ENCODE assay signal across 8 mouse cellular contexts in the genomic region with DNA sequence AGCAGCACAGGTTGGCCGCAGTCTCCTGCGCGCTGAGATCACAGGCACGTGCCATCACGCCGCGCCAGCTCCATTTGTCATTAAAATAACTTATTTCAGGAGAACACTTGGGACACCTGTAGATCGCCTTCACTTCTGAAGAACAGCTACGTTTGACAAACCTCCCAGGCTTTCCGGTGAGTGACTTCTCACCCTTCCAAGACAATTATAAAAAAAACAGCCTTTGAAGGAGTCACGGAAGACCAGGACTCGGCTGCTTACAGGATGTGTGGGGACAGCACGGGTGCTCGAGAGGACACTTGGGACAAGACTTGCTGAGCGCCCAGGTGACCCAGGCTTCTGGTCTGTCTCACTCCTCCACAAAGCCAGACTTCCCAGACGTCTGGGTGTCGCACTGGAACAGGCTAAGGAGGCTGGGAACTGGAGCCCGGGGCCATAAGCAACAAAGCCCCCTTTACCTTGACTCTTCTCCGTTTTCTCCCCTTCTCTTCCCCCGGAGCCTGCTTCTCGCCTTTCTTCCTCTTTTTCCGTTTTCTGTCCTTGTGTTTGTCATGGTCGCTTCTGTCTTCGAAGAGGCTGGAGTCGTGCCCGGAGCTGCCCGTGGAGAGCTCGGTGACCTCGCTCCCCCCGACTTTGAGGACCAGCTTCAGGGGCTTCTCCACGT. TPM values are rescaled to one million over a fixed set of nuclear protein-coding genes. Genes with fewer than 3 reads are reported as not detected.
DNase-seq lines count a peak whose midpoint lies in the region; ATAC-seq and TF ChIP-seq lines count a peak whose summit lies in the region.

No protein-coding gene starts in this region.

- H3K4me3 ChIP-seq in heart, embryonic 10.5 days, result peak overlapping the region; percentile 99
- peak overlapping the region; percentile 77 for H3K4me3 ChIP-seq in ES-Bruce4 (ENCODE audit: low read depth, low read length)
- H3K4me3 ChIP-seq in hindbrain, embryonic 13.5 days, result peak overlapping the region; percentile 99
- peak overlapping the region; percentile 96 for H3K4me3 ChIP-seq in limb, embryonic 14.5 days (replicated peaks; ENCODE audit: low read length)
- H3K4me3 ChIP-seq in midbrain, embryonic 16.5 days (ENCODE audit: low read depth, low read length), result peak overlapping the region; percentile 98

- DNase-seq in heart, embryonic 10.5 days (ENCODE audit: low spot score), result peak; percentile 83
- DNase-seq in heart, postnatal 25 days (ENCODE audit: low spot score), result no peak
- DNase-seq in limb, embryonic 14.5 days (ENCODE audit: low spot score), result no peak
- DNase-seq in gastrocnemius, postnatal 36 days, result no peak

- 3% methylated on average over 31 of the region's 31 CpGs for WGBS in heart, embryonic 10.5 days
- 1% methylated on average over 31 of the region's 31 CpGs for WGBS in hindbrain, embryonic 13.5 days
- 0% methylated on average over 31 of the region's 31 CpGs for whole genome bisulfite sequencing in limb, embryonic 14.5 days
- 3% methylated on average over 31 of the region's 31 CpGs for WGBS in midbrain, embryonic 16.5 days

- H3K4me1 ChIP-seq in heart, embryonic 10.5 days, result peaks cover 24% of the 10 kb centered on the region
- H3K4me1 ChIP-seq in ES-Bruce4 (ENCODE audit: control insufficient read depth, insufficient read depth, low read length), result no peaks in the 10 kb centered on the region
- H3K4me1 ChIP-seq in hindbrain, embryonic 13.5 days (replicated peaks), result peaks cover 28% of the 10 kb centered on the region
- peaks cover 9% of the 10 kb centered on the region for H3K4me1 ChIP-seq in limb, embryonic 14.5 days (ENCODE audit: control insufficient read depth, insufficient read depth, low read length)
- peaks cover 24% of the 10 kb centered on the region for H3K4me1 ChIP-seq in midbrain, embryonic 16.5 days (ENCODE audit: control insufficient read depth, insufficient read depth, low read length)

- H3K9ac ChIP-seq in ES-Bruce4 (ENCODE audit: low read depth, poor library complexity, severe bottlenecking), result peak overlapping the region; percentile 95
- peak overlapping the region; percentile 97 for H3K9ac ChIP-seq in hindbrain, embryonic 13.5 days
- peak overlapping the region; percentile 99 for H3K9ac ChIP-seq in limb, embryonic 14.5 days (ENCODE audit: low read depth, low read length, severe bottlenecking)
- peak overlapping the region; percentile 89 for H3K9ac ChIP-seq in midbrain, embryonic 16.5 days (ENCODE audit: low read depth, low read length)

- no peak for TF ChIP-seq POLR2A in ES-Bruce4 (IDR thresholded peaks at IDR 0.05; ENCODE audit: insufficient read depth, low read length)
- TF ChIP-seq POLR2A in limb, embryonic 14.5 days (IDR thresholded peaks at IDR 0.05; ENCODE audit: borderline replicate concordance, extremely low read depth, insufficient read depth, insufficient read length), result no peak

- H3K4me2 ChIP-seq in hindbrain, embryonic 13.5 days, result peak overlapping the region; percentile 71
- H3K4me2 ChIP-seq in limb, embryonic 14.5 days (replicated peaks; ENCODE audit: low read depth, low read length, severe bottlenecking), result peak overlapping the region; percentile 87
- H3K4me2 ChIP-seq in midbrain, embryonic 16.5 days (ENCODE audit: low read length), result peak overlapping the region; percentile 97

- 0 out of 2 replicates have a peak, but pooled peaks have one; percentile 6 for ATAC-seq in common myeloid progenitor, adult 5-6 weeks (replicated peaks; ENCODE audit: low read depth, poor library complexity, severe bottlenecking)
- peak; percentile 47; the same call in 1 of the 2 replicates for ATAC-seq in hindbrain, embryonic 13.5 days (ENCODE audit: low FRiP score)
- no peak for ATAC-seq in limb, embryonic 14.5 days (ENCODE audit: low FRiP score, low read depth)
- ATAC-seq in midbrain, embryonic 16.5 days, result peak; percentile 55

- peak overlapping the region; percentile 98 for H3K27ac ChIP-seq in heart, embryonic 10.5 days
- H3K27ac ChIP-seq in ES-Bruce4 (ENCODE audit: insufficient read depth, low read length), result no peak overlapping the region; the same call in 1 of the 2 replicates
- H3K27ac ChIP-seq in hindbrain, embryonic 13.5 days, result peak overlapping the region; percentile 87
- peak overlapping the region; percentile 88 for H3K27ac ChIP-seq in limb, embryonic 14.5 days (replicated peaks; ENCODE audit: low read depth, low read length)
- peak overlapping the region; percentile 83 for H3K27ac ChIP-seq in midbrain, embryonic 16.5 days (ENCODE audit: low read length)

- no peaks in the 10 kb centered on the region for H3K27me3 ChIP-seq in heart, embryonic 10.5 days (ENCODE audit: insufficient read depth, poor library complexity, severe bottlenecking)
- H3K27me3 ChIP-seq in ES-Bruce4 (ENCODE audit: control insufficient read depth, insufficient read depth, low read length, poor library complexity, severe bottlenecking), result no peaks in the 10 kb centered on the region
- no peaks in the 10 kb centered on the region for H3K27me3 ChIP-seq in hindbrain, embryonic 13.5 days
- no peaks in the 10 kb centered on the region for H3K27me3 ChIP-seq in limb, embryonic 14.5 days (ENCODE audit: control insufficient read depth, insufficient read depth, low read length)
- H3K27me3 ChIP-seq in midbrain, embryonic 16.5 days (ENCODE audit: control insufficient read depth, insufficient read depth, low read depth, low read length), result no peaks in the 10 kb centered on the region; the same call in 1 of the 2 replicates

- H3K36me3 ChIP-seq in heart, embryonic 10.5 days, result peaks cover 35% of the 10 kb centered on the region
- peaks cover 31% of the 10 kb centered on the region for H3K36me3 ChIP-seq in ES-Bruce4 (ENCODE audit: control insufficient read depth, insufficient read depth, low read length, poor library complexity, severe bottlenecking)
- peaks cover 28% of the 10 kb centered on the region for H3K36me3 ChIP-seq in hindbrain, embryonic 13.5 days
- H3K36me3 ChIP-seq in limb, embryonic 14.5 days (ENCODE audit: control insufficient read depth, insufficient read depth, low read length), result peaks cover 32% of the 10 kb centered on the region
- peaks cover 13% of the 10 kb centered on the region for H3K36me3 ChIP-seq in midbrain, embryonic 16.5 days (ENCODE audit: control insufficient read depth, insufficient read depth, low read length)

- TF ChIP-seq CTCF in ES-Bruce4 (IDR thresholded peaks at IDR 0.05; ENCODE audit: low read depth, low read length), result no peak

- no peak for TF ChIP-seq EP300 in ES-Bruce4 (IDR thresholded peaks at IDR 0.05; ENCODE audit: insufficient read depth, low read depth, low read length)

- intact Hi-C loops in heart, postnatal 25 days (cut with DNase I), result loop anchor here (5.0 kb wide), 1 partner anchor 336 kb away; the partner anchor contains the start of gene Cyld
- intact Hi-C loops in gastrocnemius, postnatal 36 days (cut with DNase I), result loop anchor here (10.0 kb wide), 1 partner anchor 334 kb away; the partner anchor contains the start of gene Cyld

- no peaks in the 10 kb centered on the region for H3K9me3 ChIP-seq in heart, embryonic 10.5 days
- no peaks in the 10 kb centered on the region for H3K9me3 ChIP-seq in ES-Bruce4 (replicated peaks; ENCODE audit: control insufficient read depth, insufficient read depth, low read length, poor library complexity, severe bottlenecking)
- no peaks in the 10 kb centered on the region for H3K9me3 ChIP-seq in hindbrain, embryonic 13.5 days
- no peaks in the 10 kb centered on the region for H3K9me3 ChIP-seq in limb, embryonic 14.5 days (ENCODE audit: control insufficient read depth, low read length)
- H3K9me3 ChIP-seq in midbrain, embryonic 16.5 days (replicated peaks; ENCODE audit: control insufficient read depth, low read length, poor library complexity, severe bottlenecking), result no peaks in the 10 kb centered on the region

RNA-seq across cellular contexts. Expression of gene Brd7, which starts 0.8 kb away (rescaled TPM):
- 56.8 and 65.1 TPM in 2 replicates for polyA plus RNA-seq in heart, embryonic 10.5 days (2016; fragmentation: Nextera tagmentation; extraction: Ambion mirVana)
- 10 to 100 TPM; 83.5 to 88.0 TPM for total RNA-seq in heart, postnatal 25 days (2021)
- polyA plus RNA-seq in ES-Bruce4 (2011; ENCODE audit: insufficient read depth, insufficient read length, low read depth, missing spikeins), result 90.1 and 101 TPM in 2 replicates
- total RNA-seq in common myeloid progenitor, adult 5-6 weeks (2017), result 69.6 and 88.8 TPM in 2 replicates
- 69.3 and 71.7 TPM in 2 replicates for polyA plus RNA-seq in hindbrain, embryonic 13.5 days (2015; fragmentation: Nextera tagmentation; extraction: Ambion mirVana)
- polyA plus RNA-seq in limb, embryonic 14.5 days (2012; rRNA removed), result 51.2 and 73.6 TPM in 2 replicates
- polyA plus RNA-seq in limb, embryonic 14.5 days (2014; fragmentation: Nextera tagmentation; extraction: Ambion mirVana), result 77.7 and 81.9 TPM in 2 replicates
- 57.8 and 66.0 TPM in 2 replicates for polyA plus RNA-seq in midbrain, embryonic 16.5 days (2015; fragmentation: Nextera tagmentation; extraction: Ambion mirVana)
- 10 to 100 TPM; 61.0 to 65.3 TPM for total RNA-seq in gastrocnemius, postnatal 36 days (2021)
